Mouse (Mus musculus) G1E-ER4 (cell line): ENCODE results near the gene Myo7a. TPM values are rescaled to one million over a fixed set of nuclear protein-coding genes. Genes with fewer than 3 reads are reported as not detected.

ENCODE experiments used
- GATA1 ChIP-seq: IDR thresholded peaks from one replicate; pipeline ENCODE4 v1.8.0; 2012; ENCODE audit warnings: low read length, inconsistent platforms
- polyA plus RNA-seq: library from polyadenylated mRNA; stranded (reverse); fragments of >175 nt; gene quantifications from 2 replicates; pipeline ENCODE4 v1.2.3, GENCODE M21; 2012

Gene Myo7a
- polyA plus RNA-seq, 1 experiment, result 0.02 TPM

DNA sequence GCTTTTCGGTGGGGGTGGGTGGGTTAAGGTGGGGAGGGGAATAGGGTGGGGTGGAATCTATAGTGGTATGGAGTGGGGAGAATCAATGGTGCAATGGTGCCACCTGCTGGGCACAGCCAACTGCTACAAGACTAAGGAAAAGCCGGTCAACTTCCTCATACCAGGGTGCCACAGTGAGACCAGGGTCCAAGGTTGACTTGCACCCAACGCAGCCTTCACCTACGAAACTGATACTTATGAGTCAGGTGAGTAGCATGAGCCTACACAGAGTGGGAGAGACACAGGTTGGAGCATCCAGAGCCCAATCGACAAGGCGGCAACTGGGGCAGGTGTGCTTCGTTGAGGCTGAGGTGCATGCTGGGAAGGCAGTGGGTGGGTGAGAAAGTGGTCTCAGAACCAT, 1.0 kb upstream of the Myo7a start:
- no peak for TF ChIP-seq GATA1

DNA sequence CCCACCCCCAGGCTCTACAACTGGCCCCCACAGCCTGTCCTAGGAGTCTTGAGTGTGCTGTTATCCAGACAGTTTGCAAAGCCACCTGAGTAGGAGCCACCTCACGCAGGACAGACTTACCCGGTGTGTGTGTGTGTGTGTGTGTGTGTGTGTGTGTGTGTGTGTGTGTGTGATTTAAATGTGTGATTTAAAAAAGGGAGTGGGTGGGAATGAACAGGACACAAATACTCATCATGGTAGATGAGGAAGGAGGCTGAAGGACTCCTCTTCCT, 573 bp upstream of the Myo7a start:
- TF ChIP-seq GATA1, result no peak

DNA sequence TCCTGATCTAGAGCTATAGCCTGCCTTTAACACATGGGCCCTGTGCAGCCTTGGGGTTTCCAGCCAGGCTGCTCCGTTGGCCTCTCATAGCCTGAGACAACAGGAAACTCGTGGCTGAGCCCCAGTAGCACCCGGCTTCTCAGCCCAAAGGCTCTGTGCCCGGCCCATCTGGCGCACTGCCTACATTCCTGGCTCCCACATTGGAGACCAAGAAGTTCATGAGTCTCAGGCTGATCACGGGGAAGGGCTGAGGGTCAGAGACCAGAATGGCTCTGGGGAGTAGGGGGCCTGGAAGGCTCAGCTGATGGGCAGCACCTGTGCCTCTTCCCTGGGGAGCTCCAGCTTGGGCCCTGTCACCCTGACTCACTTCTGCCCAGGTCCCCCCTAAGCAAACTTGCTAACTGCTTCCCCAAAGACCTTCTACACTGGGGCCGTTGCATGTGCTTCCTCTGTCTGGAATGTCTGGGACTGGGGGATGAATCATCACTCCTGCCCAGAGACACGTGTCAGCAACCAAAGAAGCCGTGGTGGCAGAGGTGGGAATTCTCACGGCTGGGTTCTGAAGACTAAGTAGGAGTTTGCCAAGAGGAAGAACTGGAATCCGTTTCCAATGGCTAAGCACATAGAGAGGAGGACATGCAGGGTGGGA, 2.2 kb downstream of the Myo7a start:
- TF ChIP-seq GATA1, result no peak

DNA sequence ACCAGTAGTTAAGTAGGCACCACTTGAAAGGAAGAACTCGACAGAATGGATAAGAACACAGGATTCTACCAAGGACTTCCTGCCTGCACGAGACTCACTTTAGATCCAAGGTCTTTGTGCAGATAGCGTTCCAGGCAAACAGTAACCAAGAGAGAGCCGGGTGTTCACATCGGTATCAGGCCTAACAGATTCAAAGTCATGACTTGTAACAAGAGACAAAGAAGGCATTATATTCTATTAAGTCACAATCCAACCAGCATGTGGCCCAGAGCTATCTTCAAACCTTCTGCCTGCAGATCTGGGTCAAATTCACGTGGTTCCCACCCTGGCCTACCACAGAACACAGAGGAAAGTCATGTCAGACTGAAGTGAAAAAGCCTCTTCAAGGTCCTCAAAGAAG, 4.7 kb downstream of the Myo7a start:
- no peak for TF ChIP-seq GATA1

DNA sequence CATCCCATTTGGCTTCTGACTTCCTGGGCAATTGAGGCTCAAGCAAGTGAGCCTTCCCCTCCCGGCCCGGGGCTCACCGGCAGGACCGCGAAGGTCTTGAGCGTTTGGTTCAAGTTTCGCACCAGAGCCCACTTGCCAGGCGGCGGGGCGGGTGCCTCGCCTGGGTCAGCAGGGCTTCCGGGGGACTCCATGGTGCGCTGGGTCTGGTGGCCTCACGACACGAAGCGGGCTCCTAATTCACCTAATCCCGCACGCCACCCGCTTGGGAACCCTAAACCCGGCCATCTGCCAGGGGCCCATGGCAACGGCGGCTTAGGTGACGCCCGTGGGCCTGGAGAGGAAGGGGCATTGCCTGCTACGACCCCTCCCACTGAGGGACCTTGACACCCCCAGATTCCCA, 8.1 kb downstream of the Myo7a start:
- no peak for TF ChIP-seq GATA1

DNA sequence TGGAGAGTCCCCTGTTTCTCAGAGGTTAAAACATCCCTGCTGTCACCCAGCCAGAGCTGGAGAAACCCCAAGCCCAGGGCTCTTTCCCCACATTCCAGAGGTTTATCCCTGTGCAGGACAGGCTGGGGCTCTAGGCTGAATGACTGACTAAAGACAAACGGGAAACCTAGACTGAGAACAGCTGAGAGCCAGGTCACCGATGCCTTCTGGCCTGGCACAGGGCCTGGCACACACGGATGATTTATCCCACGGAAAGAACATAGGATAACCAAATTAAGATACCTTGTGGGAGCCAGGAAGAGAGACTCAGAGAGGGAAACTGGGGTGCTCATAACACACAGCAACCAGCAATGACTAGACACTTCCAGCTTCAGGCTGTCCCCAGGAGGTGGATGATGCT, 9.6 kb downstream of the Myo7a start:
- no peak for TF ChIP-seq GATA1

DNA sequence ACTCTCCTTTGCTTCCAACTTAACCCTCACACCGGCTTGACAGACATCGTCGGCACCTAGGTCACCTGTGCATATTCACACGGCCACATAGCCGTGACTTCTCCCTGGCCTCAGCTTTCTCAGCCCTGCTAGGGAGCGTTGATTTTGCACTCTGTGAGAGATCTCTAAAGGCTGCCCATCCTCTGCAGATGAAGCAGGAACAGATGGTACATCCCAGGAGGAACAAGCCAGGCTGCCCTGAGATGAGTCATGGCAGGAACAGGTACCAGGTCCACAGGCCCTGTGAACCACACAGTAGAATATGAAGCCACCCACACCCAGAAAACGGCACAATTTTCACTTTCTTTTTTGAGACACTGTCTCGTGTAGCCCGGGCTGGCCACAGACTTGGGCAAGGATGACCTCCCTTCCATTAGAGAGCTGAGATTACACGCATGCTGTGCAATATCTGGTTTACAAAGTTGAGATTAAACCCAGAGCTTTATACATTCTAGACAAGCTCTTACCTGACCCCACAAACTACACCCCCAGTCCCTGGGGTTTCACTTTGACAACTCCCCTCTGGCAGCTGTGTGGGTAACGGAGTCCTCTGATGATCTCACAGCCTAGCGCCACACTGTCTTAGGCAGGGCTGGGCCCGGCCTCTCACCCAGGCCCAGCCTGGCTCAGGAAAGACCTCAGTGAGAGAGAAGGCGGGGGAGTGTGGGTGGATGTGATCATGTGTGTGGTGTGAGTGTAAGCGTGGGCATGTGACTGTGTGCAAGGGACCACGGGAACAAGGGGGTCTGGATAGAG, 10.5 kb downstream of the Myo7a start:
- no peak for TF ChIP-seq GATA1

DNA sequence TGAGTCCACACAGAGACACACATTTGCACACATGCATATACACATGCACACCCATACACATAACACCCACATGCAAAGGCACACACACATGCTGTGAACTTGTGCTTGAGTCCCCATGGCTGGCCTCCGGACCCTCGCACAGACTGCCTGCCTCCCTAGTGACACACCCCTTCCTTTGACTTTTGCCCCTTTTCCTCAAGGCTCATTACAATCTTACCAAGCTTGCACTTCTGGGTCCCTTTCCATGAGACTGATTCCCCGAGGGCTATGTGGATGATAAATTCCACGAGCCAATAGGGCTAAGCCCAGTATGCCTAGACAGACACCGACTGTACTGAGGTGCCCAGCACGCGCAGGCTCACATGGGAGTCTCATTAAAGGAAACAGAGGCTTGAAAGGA, 13.1 kb downstream of the Myo7a start:
- TF ChIP-seq GATA1, result no peak

DNA sequence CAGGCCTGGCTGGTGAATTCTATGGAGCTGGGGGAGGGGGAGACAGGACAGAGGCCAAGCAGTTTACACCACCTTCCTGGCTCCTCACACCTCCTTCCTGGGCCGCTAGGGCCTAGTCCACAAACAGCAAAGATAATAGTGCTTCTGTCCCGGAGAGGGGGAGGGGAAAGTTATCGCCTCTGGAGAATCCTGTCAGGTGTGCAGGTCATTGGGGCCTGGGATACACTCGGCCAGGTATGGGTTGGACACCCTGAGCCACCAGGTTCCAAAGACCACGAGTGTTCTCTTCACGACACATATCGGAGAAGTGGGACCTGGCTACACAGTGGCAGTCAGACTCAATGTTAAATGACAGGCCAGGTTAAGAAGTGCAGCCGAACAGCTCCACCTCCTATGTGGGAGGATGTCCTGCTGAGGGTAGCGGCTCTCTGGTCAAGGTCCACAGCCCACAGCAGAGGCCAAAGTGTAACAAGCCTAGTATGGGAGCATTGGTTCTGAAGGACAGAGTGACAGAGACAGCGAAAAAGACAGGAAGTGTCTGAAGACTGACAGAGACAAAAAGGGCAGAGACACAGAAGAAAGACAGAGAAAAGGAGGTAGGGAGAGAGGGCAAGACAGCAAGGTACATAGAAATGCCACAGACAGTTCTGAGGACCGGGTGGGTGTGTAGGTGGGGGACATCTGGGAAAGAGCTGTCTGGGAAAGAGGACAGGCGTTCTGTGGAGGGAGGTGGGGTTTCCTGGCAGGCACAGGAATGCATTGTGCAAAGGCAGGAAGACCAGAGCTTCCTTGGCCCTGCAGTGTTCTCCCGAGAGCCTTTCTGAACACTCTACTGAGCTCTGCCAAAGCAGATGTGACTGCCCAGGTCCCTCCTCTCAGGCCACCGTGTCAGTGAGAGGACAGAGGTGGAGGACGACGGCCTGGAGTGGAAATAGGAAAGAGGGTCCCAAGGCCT, 14.6 kb downstream of the Myo7a start:
- no peak for TF ChIP-seq GATA1

DNA sequence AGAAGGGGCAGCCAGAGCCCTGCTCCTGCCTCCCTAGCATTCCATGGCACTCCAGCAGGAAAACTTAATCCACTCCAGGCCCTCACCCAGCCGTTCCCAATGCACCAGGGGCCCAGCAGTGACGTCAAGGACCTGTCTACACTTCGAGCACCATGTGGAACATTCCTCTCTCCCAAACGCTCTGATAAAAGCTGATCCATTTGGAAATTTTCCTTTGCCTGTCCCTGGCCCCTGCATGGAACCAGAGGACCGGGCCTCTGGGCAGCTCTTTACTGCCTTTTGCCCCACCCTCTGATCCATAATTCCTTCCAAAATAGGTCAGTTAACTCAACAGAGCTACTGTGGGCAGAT, 15.4 kb downstream of the Myo7a start:
- no peak for TF ChIP-seq GATA1

DNA sequence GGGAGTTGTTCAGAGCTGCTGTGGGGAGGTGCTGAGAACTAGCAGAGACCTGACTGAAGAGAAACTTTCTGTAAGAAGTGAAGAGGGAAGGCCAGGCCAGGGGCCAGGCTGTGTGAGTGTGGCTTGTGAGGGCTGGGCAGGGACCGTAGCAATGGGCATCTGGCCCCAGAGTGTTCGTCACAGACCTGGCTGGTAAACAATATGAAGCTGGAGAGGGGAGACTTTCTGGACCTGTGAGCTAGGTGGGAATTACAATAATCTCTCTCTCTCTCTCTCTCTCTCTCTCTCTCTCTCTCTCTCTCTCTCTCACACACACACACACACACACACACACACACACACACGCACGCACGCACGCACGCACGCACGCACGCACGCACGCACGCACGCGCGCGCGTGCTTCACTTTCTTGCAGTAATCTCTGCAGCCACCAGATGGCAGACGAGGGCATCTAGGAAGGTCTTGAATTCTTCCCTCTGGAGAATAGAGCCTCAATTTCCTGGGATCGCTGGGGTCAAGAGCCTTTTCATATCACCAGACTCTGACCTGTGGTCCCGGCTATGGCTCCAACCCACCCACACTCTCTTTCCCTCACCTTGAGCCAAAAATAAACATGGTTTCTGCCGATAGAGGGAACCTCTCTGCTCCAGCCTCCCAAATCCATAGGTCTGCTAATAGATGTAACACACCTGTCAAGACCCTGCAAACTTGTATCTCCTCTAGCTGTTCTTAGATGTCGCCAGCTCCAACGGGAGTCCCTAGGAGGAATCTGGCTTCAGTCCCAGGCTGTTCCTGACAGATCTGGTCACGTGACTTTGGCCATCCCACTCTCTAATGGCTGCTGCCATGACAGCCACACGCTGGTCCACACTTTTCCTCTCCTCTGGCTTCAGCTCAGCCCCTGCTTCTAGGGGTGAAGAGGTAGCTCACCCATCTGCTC, 16.1 kb downstream of the Myo7a start:
- TF ChIP-seq GATA1, result no peak

DNA sequence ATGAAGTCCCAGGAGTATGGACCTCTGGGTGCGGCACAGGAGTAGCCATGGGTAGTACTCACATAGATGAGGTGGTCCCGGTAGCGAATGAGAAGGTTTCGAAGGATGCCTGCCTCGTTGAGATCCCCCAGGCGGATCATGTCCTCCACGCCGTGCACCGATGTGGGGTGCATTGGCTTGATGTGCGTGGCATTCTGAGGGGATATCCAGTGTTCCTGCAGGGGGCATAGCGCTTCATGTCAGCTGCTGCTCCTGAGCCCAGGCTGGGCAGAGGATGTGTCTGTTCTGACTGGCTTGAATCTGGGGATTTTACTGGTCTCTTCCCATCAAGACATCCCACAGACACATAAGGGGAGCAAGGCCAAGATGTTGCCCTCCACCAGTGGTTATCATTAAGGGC, 16.8 kb downstream of the Myo7a start:
- no peak for TF ChIP-seq GATA1

DNA sequence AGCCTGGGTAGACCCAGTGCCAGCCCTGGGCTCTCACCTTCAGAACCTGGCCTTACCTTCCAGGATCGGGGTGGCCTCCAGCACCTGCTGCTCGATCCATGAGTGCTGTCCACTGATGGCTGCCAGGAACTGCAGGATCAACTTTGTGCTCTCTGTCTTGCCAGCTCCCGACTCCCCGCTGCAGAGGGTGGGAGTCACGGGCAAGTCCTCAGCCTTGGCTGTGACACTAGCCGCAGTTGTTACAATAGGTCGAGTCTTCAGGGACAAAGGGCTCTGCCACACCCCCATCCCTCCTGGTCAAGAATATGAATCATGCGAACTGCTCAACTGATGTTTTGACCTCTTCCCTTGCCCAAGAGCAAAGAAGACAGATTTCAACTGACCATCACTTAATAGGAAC, 21.8 kb downstream of the Myo7a start:
- no peak for TF ChIP-seq GATA1

DNA sequence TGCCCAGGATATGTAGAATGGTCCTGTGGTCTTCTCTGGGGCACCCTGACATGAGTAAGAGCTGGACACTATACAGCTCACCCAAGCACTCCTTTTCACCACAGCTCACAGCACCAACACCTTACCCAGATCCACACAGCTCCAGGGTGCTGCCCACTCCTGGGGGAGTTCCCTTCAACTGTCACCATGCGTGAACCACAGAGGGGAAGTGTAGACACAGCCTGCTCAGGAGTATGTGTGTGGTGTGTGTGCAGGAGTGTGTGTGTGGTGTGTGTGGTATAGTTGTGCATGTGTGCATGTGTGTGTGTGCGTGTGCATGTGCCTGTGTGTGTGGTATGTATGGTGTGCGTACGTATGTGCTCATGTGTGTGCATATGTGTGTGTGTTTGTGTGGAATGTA, 23.5 kb downstream of the Myo7a start:
- TF ChIP-seq GATA1, result no peak

DNA sequence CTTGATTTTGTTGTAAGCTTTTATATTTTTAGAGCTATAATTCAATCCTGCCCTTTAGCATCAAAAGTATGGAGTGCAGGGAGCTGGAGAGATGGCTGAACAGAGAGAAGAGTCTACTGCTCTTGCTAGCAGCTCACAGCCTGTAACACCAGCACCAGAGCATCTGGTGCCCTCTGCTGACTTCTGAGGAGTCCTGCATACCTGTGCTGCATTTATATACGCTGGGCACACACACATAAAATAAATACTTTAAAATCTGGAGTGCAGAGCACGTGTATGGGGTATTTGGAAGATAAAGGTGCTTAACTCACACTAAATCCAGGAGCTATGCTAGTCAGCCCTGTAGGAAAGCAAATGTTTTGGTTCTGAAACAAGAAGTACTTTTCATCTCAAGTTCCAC, 33.0 kb downstream of the Myo7a start:
- no peak for TF ChIP-seq GATA1
